9 mouse cellular contexts compared by ENCODE assay signal in the genomic region with DNA sequence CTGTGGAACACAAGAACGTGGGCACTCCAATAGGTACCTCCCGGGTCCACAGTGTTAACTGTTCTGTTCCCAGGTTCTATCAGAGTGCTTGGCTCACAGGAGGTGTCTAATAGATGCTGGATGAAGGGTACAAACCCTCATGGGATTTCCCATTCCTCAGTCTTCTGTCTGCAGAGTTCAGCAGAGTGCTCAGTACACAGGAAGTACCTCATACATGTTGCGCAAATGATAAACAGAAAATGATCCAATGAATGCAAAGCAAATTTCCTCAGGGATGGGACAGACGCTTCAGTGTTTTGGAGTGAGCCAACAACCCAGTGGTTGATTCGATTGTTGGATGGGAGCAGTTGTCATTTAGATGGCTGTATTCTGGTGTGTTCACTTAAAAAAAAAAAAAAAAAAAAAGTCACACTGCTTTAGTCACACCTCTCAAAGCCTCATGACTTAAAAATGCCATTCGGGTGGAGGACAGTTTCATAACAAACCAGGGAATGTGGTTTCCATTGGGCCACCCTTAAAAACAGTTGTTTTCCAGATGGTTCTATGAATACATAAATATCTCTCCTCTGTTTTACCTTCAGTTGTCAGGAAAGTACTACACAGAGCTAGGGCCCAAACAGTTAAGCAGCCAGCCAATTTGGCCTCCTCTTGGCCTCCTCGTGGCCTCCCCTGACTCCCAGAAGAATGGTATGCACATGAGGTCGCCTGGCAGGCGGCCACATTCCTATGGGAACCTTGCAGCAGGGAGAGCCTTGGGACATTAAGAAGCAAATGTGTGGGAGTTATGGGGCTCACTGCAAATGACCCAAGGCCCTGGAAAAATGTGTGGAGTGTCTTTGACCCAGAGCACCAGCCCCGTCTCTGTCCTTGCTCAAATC.
DNase-seq lines count a peak whose midpoint lies in the region; ATAC-seq lines count a peak whose summit lies in the region.
"Had no signal": no experiment of that assay in that cellular context is flagged by ENCODE, and none has a peak within 500 bp of the region (broad histone marks: within the 10 kb centered on the region; RNA-seq: fewer than 3 reads in every experiment).

No protein-coding gene starts in this region.

- no peak overlapping the region for H3K4me2 ChIP-seq in forebrain, embryonic 14.5 days (ENCODE audit: low read length)
- no peak overlapping the region for H3K4me2 ChIP-seq in forebrain, embryonic 12.5 days
- H3K4me2 ChIP-seq in intestine, embryonic 16.5 days (ENCODE audit: low read depth, low read length), result no peak overlapping the region
- H3K4me2 ChIP-seq in forebrain, embryonic 13.5 days, result no peak overlapping the region

- peak; percentile 21 for DNase-seq in forebrain, embryonic 14.5 days (ENCODE audit: low spot score)
- DNase-seq in embryo, embryonic 11.5 days (ENCODE audit: low read depth, low spot score), result peak; percentile 16
- peak; percentile 64 for DNase-seq in lung, postnatal 25 days (ENCODE audit: low spot score)
- no peak for DNase-seq in frontal cortex, postnatal 10 days (ENCODE audit: low spot score in 2 of 2)

- H3K36me3 ChIP-seq in forebrain, embryonic 14.5 days (ENCODE audit: control insufficient read depth, insufficient read depth, low read length), result no peaks in the 10 kb centered on the region
- no peaks in the 10 kb centered on the region for H3K36me3 ChIP-seq in forebrain, embryonic 12.5 days (replicated peaks)
- no peaks in the 10 kb centered on the region for H3K36me3 ChIP-seq in intestine, embryonic 16.5 days (ENCODE audit: control insufficient read depth, insufficient read depth, low read length)
- no peaks in the 10 kb centered on the region for H3K36me3 ChIP-seq in forebrain, embryonic 13.5 days (ENCODE audit: poor library complexity, severe bottlenecking)

- H3K4me3 ChIP-seq in forebrain, embryonic 14.5 days (ENCODE audit: low read depth, low read length), result no peak overlapping the region
- H3K4me3 ChIP-seq in forebrain, embryonic 12.5 days (replicated peaks), result no peak overlapping the region
- no peak overlapping the region for H3K4me3 ChIP-seq in intestine, embryonic 16.5 days (ENCODE audit: low read length)
- no peak overlapping the region for H3K4me3 ChIP-seq in forebrain, embryonic 13.5 days
- H3K4me3 ChIP-seq: erythroblast, embryonic 14.5 days had no signal

- H3K4me1 ChIP-seq in forebrain, embryonic 14.5 days (ENCODE audit: control insufficient read depth, insufficient read depth, low read length), result no peaks in the 10 kb centered on the region
- H3K4me1 ChIP-seq in forebrain, embryonic 12.5 days, result no peaks in the 10 kb centered on the region; the same call in 1 of the 2 replicates
- H3K4me1 ChIP-seq in intestine, embryonic 16.5 days (ENCODE audit: control insufficient read depth, insufficient read depth, low read length), result no peaks in the 10 kb centered on the region
- peaks cover 4% of the 10 kb centered on the region; the same call in 1 of the 2 replicates for H3K4me1 ChIP-seq in forebrain, embryonic 13.5 days

- no peaks in the 10 kb centered on the region for H3K9me3 ChIP-seq in forebrain, embryonic 14.5 days (replicated peaks; ENCODE audit: control insufficient read depth, low read length)
- H3K9me3 ChIP-seq in forebrain, embryonic 12.5 days, result no peaks in the 10 kb centered on the region
- no peaks in the 10 kb centered on the region for H3K9me3 ChIP-seq in intestine, embryonic 16.5 days (ENCODE audit: control insufficient read depth, low read length)
- H3K9me3 ChIP-seq in forebrain, embryonic 13.5 days (replicated peaks), result no peaks in the 10 kb centered on the region

- no peak overlapping the region for H3K9ac ChIP-seq in forebrain, embryonic 14.5 days (ENCODE audit: low read length)
- H3K9ac ChIP-seq in forebrain, embryonic 12.5 days, result no peak overlapping the region
- H3K9ac ChIP-seq in intestine, embryonic 16.5 days (ENCODE audit: low read depth, low read length), result no peak overlapping the region
- H3K9ac ChIP-seq in forebrain, embryonic 13.5 days, result no peak overlapping the region

- H3K27ac ChIP-seq in forebrain, embryonic 14.5 days (ENCODE audit: low read depth, low read length), result no peak overlapping the region
- H3K27ac ChIP-seq in forebrain, embryonic 12.5 days, result no peak overlapping the region
- no peak overlapping the region for H3K27ac ChIP-seq in intestine, embryonic 16.5 days (ENCODE audit: low read length)
- H3K27ac ChIP-seq in forebrain, embryonic 13.5 days, result no peak overlapping the region

- ATAC-seq in forebrain, embryonic 14.5 days, result no peak
- no peak for ATAC-seq in forebrain, embryonic 12.5 days (ENCODE audit: low FRiP score)
- ATAC-seq in intestine, embryonic 16.5 days, result 0 out of 2 replicates have a peak, but pooled peaks have one; percentile 48
- ATAC-seq in megakaryocyte progenitor cell, adult 5-6 weeks (replicated peaks; ENCODE audit: poor library complexity), result no peak
- ATAC-seq in forebrain, embryonic 13.5 days, result no peak

- H3K27me3 ChIP-seq in forebrain, embryonic 14.5 days (replicated peaks; ENCODE audit: control insufficient read depth, insufficient read depth, low read length), result no peaks in the 10 kb centered on the region
- H3K27me3 ChIP-seq in forebrain, embryonic 12.5 days, result no peaks in the 10 kb centered on the region
- H3K27me3 ChIP-seq in intestine, embryonic 16.5 days (replicated peaks; ENCODE audit: control insufficient read depth, insufficient read depth, low read length), result no peaks in the 10 kb centered on the region
- H3K27me3 ChIP-seq in forebrain, embryonic 13.5 days, result no peaks in the 10 kb centered on the region

- WGBS in forebrain, embryonic 14.5 days, result 72% methylated on average over 10 of the region's 10 CpGs
- WGBS in forebrain, embryonic 12.5 days, result 73% methylated on average over 10 of the region's 10 CpGs
- WGBS in intestine, embryonic 16.5 days, result 57% methylated on average over 10 of the region's 10 CpGs
- 75% methylated on average over 10 of the region's 10 CpGs for WGBS in forebrain, embryonic 13.5 days

Comparison
In these comparisons a context has a peak if more than half of its experiments do, and no peak if none do; other contexts are left out.
1. DNase-seq: peak in forebrain, embryonic 14.5 days (single experiment), embryo, embryonic 11.5 days (single experiment) and lung, postnatal 25 days (single experiment); none in frontal cortex, postnatal 10 days (0 of 2).